Mouse (Mus musculus): ENCODE measurements at regions not wholly inside any gene's neighbourhood (a gene's known extent, or its start where the extent isn't known, plus 50 kb on each side); places are given as distances from the start of the nearest gene placed in this dataset. TPM values are rescaled to one million over a fixed set of nuclear protein-coding genes. Genes with fewer than 3 reads are reported as not detected.

DNA sequence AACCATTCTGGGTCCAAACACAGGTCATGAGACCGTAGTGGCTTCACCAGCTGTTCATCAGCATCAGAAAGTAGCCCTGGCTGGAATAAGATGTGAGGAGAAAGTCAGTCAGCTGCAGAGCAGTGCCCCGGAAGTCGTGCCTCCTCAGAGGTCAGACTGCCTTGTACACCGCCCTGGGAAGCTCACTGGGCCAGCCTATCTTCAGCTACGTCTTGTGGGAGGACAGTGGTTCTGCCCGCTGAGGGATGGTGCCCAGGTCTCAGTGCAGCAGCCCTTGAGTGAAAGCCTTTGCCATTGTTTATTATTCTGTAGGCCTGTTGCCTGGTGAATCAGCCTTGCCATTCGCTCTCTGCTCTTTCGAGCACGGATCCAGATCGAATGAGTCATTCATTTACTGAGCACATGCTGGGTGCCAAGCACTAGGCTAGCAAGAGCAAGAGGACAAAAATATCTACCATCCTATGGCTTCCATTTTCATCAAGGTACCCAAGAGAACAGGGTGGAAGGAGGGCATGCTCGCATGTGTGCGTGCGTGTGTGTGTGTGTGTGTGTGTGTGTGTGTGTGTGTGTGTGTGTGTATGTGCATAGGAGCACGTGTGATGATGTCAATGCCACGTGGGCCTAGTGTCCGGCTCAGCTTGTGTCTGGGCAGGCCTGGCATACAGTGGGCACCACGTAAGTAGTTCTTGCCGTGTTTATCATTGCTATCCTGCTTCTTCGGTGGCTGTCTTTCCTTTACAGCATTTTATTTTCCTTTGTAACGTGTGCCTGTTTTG is 1121.0 kb upstream of the A1bg start:
- H3K36me3 ChIP-seq (ENCODE audit: control insufficient read depth, insufficient read depth, low read length): no peaks in the 10 kb centered on the region
- no peak overlapping the region for H3K4me2 ChIP-seq (ENCODE audit: low read length)
- no peaks in the 10 kb centered on the region for H3K9me3 ChIP-seq (replicated peaks; ENCODE audit: control insufficient read depth, low read length, poor library complexity, severe bottlenecking)
- no peak overlapping the region for H3K27ac ChIP-seq (ENCODE audit: low read length)
- H3K27me3 ChIP-seq (ENCODE audit: control insufficient read depth, insufficient read depth, low read depth, low read length): no peaks in the 10 kb centered on the region
- H3K4me1 ChIP-seq (ENCODE audit: control insufficient read depth, insufficient read depth, low read length): no peaks in the 10 kb centered on the region
- no peak for ATAC-seq
- WGBS: 86% methylated on average over 20 of the region's 20 CpGs
- no peak overlapping the region for H3K4me3 ChIP-seq (ENCODE audit: low read depth, low read length)
- H3K9ac ChIP-seq (ENCODE audit: low read depth, low read length): no peak overlapping the region

DNA sequence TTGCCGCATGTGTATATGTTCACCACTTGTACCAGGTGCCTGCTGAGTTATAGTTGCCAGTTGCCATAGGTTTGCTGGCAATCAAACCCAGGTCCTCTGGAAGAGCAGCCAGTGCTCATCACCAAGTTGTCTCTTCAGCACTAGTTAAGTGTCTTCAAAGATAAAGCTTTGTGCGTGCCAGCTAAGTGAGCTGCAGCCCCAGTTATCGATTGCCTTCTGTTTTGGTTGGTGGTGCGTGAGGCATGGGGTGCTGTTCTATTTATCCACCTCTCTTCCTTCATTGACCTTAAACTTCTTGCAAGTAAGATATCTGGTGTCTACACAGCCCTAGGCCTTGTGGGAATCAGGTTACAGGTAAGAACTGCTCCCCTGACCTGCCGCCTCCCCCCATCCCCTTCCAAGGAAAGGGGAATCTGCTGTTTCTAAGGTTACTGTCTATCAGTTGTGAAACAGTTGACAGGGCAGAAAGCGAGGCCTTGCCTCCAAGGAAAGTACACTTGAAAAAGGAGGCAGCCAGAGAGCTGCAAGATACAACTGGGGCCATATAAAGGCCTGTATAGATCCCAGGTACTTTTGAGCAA is 1120.2 kb upstream of the A1bg start:
- H3K4me3 ChIP-seq (ENCODE audit: low read depth, low read length): no peak overlapping the region
- H3K36me3 ChIP-seq (ENCODE audit: control insufficient read depth, insufficient read depth, low read length): no peaks in the 10 kb centered on the region
- no peaks in the 10 kb centered on the region for H3K4me1 ChIP-seq (ENCODE audit: control insufficient read depth, insufficient read depth, low read length)
- no peaks in the 10 kb centered on the region for H3K9me3 ChIP-seq (replicated peaks; ENCODE audit: control insufficient read depth, low read length, poor library complexity, severe bottlenecking)
- ATAC-seq: no peak
- H3K4me2 ChIP-seq (ENCODE audit: low read length): no peak overlapping the region
- WGBS: 91% methylated on average over 6 of the region's 6 CpGs
- no peak overlapping the region for H3K27ac ChIP-seq (ENCODE audit: low read length)
- no peaks in the 10 kb centered on the region for H3K27me3 ChIP-seq (ENCODE audit: control insufficient read depth, insufficient read depth, low read depth, low read length)
- no peak overlapping the region for H3K9ac ChIP-seq (ENCODE audit: low read depth, low read length)

Small RNA genes in the stretch of these regions (microRNA-seq; reads per million reads assigned to microRNA genes)
- not detected for gene Gm24810
